Mouse (Mus musculus) fibroblast of lung, adult 2 months (primary cell): Measurements from ENCODE around the gene Tex48.

Experiments
- DNase-seq: peaks from one replicate; pipeline ENCODE4 v3.0.0-alpha.2; 2011; ENCODE audit warnings: low read depth

The Tex48 gene

DNA sequence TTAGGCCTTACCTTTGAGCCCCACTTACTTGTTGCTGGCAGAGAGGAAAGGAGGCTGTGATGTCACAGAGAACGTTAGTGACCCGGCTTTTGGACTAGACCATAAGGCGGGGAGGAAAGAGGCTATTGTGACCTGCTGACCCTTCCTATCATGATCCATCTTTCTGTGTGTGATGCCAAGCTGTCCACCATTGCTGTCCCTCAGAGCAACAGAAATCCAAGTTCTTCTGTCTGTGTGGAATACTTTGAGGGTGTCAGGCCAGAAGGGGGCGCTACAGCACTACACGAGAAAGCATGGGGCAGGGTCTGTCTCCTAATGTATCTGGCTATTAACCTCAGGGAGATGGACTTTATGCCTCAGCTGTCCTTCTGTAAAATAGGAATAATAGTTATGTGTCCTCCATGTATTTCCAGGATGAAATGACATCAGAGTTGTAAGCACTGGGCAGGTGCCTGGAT, at the start of gene Tex48:
TSS of gene Tex48 (minus strand) at position 51 of the 458 bp plus-strand sequence.
- DNase-seq = no peak

DNA sequence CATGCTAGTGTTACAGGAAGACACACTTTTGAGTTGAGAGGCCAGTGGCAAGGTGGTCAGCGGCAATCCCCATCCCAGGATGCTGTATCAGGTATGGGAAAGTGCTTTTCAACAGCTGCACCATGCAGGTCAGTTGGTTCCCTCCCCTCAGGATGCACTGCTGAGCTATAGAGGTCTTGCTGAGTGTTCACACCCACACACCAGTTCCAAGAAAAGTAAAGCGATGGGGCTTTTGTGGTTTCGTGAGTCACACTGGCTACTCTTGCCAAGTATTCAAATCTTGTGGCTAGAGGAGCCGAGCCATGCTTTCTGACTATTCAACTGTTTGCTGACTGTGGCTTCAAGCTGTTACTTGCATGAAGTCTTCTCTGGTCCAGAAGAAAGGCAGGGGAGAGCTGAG, 46.0 kb upstream of the Tex48 start:
- DNase-seq = peak; percentile 94

DNA sequence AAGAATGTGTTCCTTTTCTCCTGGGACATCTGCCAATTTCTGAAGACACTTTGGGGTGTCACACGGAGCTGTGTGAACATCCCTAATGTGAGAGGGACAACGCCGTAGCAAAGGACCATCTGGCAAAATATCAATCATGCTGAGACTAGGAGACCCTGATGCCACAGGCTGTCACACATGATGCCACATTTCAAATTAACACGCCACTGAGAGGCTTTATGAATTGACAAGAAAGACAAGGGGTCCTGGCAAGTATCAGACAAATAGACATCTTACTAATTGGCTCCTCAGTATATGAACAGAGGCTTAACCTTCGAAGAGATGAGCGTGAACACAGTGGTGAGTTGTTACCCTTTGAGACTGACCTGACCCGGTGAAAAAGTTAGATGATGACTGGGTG, 43.5 kb upstream of the Tex48 start:
- DNase-seq = no peak

DNA sequence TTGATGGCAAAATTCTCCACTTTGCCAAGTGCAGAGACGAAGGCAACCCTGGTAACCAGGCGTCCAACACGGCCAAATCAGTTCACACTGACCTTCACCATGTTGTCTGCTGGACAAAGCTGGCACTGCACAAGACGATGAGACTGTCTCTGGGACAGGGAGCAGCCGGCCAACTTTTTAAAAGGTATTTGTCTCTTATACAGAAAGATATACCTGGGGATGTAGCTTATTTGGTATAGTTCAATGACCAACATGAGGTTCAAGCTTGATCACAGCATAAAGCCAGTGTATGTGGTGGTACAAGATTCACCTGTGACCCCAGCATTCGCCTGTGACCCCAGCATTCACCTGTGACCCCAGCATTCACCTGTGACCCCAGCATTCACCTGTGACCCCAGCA, 41.1 kb upstream of the Tex48 start, which contains the start of gene Gm11214:
TSS of gene Gm11214 (minus strand) at position 101 of the 400 bp plus-strand sequence.
- DNase-seq = no peak

DNA sequence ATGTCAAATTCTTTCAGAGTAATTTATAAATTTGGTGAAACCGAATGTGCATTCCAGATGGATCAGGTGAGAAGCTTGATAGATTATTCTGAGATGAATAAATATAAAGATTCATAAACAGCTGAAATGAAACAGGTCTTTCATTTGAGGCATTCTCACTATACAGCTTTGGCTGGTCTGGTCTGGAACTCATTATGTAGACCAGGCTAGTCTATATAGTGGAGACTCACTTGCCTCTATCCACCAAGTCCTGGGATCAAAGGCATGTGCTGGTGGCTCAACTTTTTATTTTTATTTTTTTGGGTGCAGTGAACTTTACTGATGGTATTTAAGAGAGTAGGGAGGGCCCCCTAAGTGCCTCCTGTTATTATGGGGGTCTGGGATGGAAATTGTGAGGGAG, 39.6 kb upstream of the Tex48 start:
- no peak for DNase-seq

DNA sequence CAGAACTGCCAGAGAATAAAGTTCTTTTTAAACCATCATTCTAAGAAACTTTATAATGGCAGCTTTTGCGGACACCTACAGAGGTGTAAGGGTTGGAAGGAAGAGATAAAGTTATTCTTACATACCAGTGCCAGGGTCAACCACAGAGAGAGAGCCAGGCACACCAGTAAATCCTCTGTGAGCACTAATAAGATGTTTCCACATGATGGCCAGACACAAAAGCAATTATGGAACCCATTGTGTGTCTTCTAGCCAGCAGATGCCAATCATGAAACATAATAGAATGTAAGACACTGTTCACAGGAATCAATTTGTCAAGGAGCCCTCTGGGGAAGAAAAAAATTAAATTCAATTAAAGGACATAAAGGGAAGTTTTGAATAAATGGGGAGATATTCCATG, 39.2 kb upstream of the Tex48 start:
- no peak for DNase-seq

DNA sequence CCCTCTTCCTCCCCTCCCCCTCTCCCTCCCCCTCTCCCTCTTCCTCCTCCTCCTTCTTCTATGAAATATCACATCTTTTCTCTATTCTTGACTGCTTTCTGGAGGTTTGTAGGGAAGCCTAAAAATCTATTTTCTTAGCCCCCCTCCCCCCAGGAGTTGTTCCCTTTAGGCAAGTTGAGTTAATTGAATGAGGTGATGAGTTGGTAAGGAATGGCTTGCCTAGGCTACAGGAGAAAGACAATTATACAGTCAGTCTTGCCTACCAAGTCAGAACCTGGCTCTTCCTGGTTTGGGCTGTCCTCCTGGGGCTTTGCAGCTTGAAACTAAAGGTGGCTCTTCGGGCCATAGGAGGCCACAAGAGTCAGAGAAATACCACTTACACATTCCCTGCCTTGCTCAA, 37.5 kb upstream of the Tex48 start:
- DNase-seq = no peak

DNA sequence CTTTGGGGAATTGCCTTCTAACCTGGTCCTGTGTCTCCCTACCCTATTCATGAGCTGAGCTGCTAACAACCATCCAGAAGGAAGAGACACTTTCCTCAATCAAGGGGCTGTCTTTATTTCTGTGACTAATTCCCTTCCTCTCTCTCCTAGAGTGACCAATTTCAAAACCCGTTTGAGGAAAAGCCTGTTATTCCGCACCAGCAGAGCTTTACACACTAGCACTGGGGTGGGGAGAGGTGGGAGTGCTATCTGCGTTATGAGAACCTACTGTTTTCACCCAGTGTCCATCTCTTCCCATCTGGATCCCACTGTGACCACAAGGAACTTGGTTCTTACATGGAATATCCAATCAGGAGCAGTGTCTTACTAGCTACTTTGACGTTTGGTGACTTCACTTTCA, 36.9 kb upstream of the Tex48 start:
- no peak for DNase-seq

DNA sequence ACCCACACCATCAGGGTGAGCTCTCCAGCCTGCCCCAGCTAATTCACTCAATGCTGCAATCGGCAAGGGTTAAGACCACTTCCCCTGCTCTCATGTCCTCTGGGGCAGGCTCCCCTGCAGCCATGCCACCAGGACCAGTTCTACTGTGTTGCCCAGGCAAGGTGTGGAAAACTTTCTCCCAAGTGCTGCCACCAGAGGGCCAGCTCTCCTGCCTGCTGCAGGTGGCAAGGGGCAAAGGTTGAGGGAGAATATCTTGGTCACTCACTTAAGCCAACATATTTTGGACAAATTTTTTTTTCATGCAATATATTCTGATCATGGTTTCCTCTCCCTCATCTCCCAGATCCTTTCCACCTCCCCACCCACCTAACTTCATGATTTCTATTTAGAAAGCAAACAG, 32.2 kb upstream of the Tex48 start:
- no peak for DNase-seq

DNA sequence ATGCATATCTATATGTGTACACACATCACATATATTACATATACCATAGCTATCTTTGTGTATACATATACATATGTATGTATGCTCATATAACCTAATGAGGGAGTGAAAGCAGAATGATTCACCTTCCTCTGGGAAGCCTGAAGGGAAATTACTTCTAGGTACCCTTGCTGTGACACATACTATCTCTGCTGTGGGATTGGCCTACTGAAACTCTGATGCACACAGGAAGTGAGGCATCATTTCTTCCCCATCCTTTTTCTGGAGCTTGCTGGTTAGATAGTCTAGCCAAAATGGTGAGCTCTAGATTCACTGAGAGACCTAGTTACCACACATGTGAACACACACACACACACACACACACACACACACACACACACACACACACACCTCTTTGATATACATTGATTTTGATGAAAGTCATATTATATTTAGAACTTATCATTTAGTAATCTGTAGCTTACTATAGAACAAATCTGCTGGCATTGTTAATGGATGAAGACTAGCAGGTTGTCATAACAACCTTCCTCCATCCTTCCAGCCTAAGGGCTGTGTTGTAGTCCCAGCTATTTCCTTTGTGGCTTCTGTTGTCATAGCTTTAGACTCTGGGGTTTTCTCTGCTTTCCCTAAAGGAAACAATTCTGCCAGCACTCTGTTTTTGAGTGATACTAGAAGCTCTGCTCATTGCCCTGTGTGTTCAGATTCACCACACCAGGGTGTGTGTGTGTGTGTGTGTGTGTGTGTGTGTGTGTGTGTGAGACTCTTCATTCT, 21.9 kb upstream of the Tex48 start:
- DNase-seq = no peak

DNA sequence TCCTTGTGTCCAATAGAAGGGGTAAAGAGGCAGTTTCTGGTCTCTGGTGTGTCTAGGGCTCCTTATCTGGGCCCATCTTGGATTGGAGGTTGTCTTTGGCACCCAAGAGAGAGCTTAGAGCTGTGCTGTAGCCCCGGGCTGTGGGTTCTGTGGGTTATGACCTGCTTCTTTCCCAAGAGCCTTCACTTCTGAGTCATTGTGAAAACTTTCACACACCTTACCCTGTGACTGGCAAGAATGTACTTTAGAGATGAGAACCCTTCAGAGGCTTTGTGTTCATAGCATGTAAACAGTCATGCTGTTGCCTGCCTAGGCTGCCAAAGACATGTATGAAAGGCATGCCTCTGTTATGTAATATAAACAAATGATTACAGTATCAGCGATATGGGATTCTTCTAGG, 17.6 kb upstream of the Tex48 start:
- peak; percentile 49 for DNase-seq

DNA sequence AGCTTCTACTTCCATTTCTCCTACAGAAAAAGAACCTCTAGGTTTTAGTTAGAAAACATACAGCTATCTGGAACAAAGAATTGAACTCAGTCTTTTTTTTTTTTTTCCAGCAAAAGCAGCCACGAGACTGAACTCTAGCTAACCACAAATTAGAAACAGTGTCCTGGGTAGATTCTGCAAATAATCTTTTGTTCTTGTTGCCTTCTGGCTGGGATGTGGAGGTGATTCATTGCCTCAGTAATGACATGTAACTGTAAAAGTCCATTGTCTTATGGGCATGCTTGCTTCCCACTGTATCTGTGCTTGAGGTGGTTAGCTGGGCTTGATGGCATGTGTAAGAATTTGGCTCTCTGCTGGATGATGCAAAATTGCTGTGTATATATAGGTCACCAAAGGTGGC, 16.4 kb upstream of the Tex48 start:
- DNase-seq = peak; percentile 47

DNA sequence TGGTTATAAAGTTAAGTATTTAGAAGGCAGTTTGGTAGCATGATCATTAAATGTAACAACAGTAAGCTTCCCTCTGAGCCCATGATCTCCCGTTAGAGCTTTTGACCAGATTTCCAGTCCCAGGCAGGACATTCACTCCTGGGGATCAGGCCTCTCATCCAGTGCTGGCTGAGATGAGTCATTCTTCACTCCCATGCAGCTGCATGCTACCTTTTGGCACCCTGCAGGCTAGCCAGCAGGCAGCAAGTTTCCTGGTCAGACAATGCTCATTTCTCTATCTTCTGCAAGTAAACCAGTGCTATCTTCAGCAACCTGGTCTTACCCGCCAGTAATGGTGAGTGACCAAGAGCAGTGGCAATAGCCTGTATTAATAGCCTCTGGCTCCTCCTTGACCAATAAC, 11.0 kb upstream of the Tex48 start:
- no peak for DNase-seq

DNA sequence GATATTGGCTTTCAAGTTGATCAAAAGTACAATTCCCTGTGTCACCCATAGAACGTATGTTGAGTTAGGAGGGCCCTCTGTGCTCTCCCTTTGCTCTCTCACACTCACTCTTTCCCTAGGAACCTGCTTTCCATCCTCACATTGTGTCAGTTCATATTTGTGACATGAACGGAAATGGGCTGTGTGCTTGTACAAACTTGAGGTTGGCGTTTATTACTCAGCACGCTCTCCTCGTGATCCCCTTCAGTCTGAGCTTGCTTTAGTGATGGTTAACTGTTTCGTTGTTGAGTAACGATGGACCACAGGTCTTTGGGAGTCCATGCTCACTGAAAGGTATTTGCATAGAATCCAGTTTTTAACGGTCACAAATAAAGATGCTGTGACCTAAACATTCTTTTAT, 4.9 kb upstream of the Tex48 start:
- no peak for DNase-seq

DNA sequence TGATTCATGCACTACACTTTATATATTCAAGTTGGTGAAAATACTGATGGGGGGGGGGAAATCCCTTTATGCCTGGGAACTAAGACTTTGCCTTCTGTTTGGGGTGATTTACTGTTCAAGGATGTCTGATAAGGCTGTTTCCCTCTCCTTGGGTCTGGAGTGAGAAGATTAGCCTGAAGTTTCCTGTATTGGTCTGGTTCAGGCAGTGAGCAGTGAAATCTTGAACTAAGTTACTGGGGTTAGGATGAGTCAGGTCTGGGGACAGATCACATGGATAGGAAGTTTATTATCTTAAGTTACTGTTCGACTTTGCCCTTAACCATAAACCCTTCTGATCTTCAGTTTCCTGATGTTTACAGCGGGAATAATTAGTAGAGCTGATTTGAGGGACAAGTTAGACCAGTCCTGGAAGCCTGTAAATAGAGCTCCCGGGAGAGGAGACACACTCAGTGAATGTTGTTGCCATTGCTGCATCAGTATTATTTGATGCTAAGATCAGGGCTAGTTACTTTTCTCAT, 3.4 kb upstream of the Tex48 start:
- no peak for DNase-seq

DNA sequence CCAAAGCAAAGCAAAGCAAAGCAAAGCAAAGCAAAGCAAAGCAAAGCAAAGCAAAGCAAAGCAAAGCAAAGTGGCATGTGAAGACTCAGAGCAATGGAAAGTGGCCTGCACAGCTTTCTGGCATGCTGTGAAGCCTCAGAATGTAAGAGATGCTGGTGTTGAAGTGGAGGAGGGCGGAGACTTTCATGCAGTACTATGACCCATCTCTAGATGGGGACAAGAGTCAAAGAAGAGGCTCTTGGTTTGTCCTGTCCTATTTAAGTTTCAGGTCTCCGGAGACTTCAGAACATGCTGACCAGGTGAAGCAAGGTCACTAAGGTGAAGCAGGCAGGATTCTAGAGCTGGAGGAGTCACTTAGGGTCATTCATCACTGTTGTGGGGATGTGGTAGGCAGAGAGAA, 367 bp downstream of the Tex48 start:
- no peak for DNase-seq

DNA sequence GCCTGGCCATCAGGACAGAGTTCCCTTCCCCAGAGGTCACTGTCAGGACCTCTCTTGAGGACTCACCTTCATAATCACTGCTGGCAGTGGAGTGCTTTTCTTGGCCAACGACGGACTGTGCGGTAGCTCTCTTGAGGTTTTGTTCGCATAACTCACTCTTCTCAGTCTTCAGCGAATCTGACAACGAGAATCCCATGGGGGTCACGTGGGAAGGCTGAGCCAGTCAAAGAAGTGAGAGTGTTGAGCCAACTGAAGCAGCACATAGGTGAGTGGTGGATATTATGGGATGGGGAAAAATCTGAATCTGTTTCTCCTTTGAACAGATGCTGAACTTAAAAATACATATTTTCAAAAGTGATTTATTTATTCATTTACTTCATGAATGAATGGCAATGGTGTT, 13.8 kb downstream of the Tex48 start:
- DNase-seq = no peak

DNA sequence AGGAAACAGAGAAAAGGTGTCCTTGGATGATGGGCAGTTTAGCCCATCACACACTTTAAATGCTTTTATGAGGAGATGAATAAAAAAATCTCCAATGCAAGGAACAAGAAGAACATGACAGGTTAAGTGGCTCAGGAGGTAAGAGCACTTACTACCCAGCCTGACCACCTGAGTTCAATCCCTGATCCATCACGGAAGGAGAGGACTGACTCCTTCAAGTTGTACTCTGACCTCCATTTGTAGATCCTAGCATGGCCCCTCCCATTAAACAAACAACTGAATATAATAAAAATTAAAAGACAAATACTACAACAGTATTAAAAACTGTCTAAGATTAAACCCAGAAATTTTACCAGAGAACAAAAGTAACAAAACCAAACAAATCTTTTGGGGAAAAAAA, 16.3 kb downstream of the Tex48 start:
- no peak for DNase-seq

DNA sequence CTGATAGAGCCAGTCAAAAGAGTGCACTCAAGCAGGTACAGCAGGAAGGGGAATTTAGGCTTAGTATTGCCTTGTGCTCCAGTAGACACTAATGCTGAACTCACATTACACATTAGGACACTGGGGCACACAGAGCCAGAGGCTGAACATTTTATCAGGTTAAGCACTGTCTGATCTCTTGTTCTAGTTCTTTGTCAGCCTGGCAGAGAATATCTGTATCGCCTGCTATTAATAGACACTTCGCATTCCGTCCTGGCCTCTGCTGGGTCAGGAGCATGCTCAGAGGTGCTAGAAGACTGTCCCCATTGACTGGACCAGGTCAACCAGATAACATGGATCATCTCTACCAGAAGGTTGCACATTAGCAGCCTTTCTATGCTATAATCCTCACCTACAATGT, 16.7 kb downstream of the Tex48 start:
- DNase-seq = no peak

DNA sequence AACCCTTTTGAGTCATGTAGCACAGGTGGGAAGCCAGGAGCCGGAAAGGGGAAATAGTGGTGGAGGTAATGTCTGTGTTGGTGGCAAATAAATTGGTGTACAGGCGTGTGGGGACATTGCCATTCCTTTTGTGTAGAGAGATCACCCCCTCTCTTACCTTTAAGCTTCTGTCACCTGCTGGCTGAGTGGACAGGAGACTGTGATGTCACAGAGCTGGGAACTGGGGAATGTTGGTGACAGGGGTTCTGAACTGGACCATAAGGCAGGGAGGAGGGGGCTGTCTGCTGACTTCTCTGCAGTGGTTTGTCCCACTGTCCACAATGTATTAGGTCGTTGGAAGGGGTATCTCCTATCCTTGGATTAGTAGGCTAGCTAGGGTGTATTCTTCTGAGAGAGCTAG, 17.3 kb downstream of the Tex48 start, which contains the start of gene Gm11213:
TSS of gene Gm11213 (minus strand) at position 317 of the 400 bp plus-strand sequence.
- no peak for DNase-seq

DNA sequence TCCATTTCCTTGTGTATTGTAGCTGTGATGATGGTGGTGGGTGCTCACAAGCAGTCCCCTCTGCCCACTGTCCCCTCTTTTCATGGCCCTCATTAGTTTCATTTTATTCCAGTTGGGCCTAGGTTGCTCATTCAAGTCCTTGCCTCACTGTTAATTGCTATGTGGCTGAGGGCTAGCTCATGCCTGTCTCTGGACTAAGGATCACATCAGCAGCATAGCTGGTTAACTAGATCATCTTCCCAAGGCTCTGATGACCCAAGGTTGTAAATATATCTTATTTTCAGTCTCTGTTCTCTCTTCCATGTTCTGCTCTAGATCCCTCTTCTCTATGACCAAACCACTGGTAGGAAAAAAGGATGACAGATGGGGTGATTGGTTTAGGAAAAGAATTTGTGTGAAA, 21.0 kb downstream of the Tex48 start:
- DNase-seq = no peak

DNA sequence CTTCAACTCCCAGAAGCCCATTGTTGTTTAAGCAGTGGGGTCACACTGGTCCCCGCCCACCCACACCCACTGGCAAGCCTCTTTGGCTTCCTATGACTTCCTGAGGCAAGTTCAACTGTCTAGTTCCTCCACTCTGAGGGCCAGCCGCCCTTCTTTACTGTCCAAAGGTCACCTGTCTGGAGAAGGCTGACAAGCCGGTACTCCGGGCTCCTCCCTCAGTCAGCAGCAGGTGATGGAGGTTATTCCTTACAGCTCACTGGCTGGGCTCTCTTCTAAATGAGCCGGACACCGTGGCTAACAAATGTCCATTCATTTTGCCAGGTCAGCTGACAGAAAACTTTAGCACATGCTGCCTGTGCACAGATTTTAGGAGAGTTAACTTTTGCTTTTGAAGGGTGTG, 21.4 kb downstream of the Tex48 start:
- no peak for DNase-seq

DNA sequence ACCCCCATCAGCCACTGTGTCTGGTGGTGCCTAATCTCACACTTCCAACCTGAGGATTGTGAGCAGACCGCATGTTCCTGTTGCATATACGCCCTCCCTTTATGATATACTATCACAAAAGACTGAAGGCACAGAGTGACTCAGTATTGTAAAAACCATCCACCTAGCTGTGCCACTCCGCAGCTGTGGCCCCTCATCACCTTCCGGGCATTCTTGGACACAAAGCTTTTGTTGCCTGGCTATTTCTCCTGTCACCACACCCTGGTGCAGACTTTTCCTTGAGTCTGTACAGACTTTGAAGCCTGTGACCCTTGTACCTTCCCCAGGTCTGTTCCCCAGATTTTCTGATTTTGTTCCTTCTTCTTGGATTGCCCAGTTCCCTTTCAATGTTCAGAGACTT, 26.2 kb downstream of the Tex48 start:
- no peak for DNase-seq

DNA sequence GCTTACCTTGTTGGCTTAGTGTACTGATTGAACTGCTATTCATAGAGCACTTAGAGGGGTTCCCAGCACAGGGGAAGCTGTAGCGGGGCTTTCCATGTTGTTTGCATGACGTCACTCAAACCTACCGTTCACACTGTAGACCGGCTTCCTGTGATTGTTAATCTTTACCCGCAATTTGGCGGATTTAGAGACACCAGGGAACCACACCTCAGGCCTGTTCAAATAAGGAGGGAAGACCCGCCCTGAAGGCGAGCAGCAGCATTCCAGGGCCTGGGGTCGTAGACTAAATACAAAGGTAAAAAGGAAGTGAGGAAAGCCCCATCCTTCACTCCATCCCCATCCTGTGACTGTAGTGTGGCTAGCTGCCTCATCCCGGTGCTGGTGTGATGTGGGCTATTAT, 27.0 kb downstream of the Tex48 start:
- DNase-seq = no peak
